Comparison of ENCODE assay signal across 26 mouse cellular contexts in the genomic region with DNA sequence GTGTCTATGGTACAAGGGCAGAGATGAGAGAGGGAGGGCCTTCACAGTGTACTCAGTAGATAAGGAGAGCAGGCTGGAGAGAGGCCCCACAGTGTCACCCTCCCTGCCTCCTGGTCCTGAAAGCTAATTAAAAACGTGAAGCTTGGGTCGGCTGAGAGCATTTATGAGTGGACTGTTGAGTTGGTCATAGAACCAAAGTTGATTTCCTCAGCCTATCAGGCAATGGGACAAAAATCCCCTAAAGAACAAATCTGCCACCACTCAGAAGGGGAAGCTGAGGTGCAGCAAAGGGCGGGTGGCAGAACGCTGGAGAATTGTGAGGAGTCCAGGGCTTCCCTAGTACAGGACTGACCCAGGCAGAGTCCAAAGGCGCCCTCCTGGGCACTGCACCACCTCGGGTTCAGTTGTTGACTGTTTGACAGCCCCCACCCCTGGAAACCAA. TPM values are rescaled to one million over a fixed set of nuclear protein-coding genes. Genes with fewer than 3 reads are reported as not detected.
DNase-seq lines count a peak whose midpoint lies in the region; ATAC-seq and TF ChIP-seq lines count a peak whose summit lies in the region.
"Had no signal": no experiment of that assay in that cellular context is flagged by ENCODE, and none has a peak within 500 bp of the region (broad histone marks: within the 10 kb centered on the region; RNA-seq: fewer than 3 reads in every experiment).

No protein-coding gene starts in this region.

- 42% methylated on average over 6 of the region's 6 CpGs for WGBS in liver, embryonic 13.5 days (ENCODE audit: insufficient replicate concordance)
- 59% methylated on average over 6 of the region's 6 CpGs for WGBS in liver, postnatal 0 days (ENCODE audit: insufficient replicate concordance)
- WGBS in midbrain, postnatal 0 days = 90% methylated on average over 6 of the region's 6 CpGs

- H3K27ac ChIP-seq in liver, embryonic 13.5 days = peak overlapping the region; percentile 44
- H3K27ac ChIP-seq in liver, postnatal 0 days (ENCODE audit: low read depth) = no peak overlapping the region
- H3K27ac ChIP-seq in midbrain, postnatal 0 days (ENCODE audit: low read depth, low read length) = no peak overlapping the region
- H3K27ac ChIP-seq: embryonic facial prominence, embryonic 15.5 days; forebrain, embryonic 12.5 days; heart, adult 2 months; hindbrain, embryonic 10.5 days; hindbrain, embryonic 14.5 days had no signal

- H3K9ac ChIP-seq in liver, embryonic 13.5 days = peak overlapping the region; percentile 54
- H3K9ac ChIP-seq in liver, postnatal 0 days (replicated peaks) = no peak overlapping the region
- no peak overlapping the region for H3K9ac ChIP-seq in midbrain, postnatal 0 days (replicated peaks; ENCODE audit: low read length, poor library complexity, severe bottlenecking)
- H3K9ac ChIP-seq: embryonic facial prominence, embryonic 15.5 days; forebrain, embryonic 12.5 days; heart, embryonic 12.5 days; hindbrain, embryonic 14.5 days had no signal

- H3K27me3 ChIP-seq in erythroblast, embryonic 14.5 days (ENCODE audit: control insufficient read depth) = peaks cover 5% of the 10 kb centered on the region
- peaks cover 6% of the 10 kb centered on the region; the same call in 1 of the 2 replicates for H3K27me3 ChIP-seq in liver, embryonic 13.5 days
- H3K27me3 ChIP-seq in liver, postnatal 0 days (ENCODE audit: insufficient read depth, low read length) = no peaks in the 10 kb centered on the region
- H3K27me3 ChIP-seq in midbrain, postnatal 0 days (ENCODE audit: insufficient read depth, low read length) = no peaks in the 10 kb centered on the region
- H3K27me3 ChIP-seq: embryonic facial prominence, embryonic 15.5 days; forebrain, embryonic 12.5 days; heart, embryonic 12.5 days had no signal

- H3K4me1 ChIP-seq in erythroblast, embryonic 14.5 days (ENCODE audit: control insufficient read depth) = peaks cover 24% of the 10 kb centered on the region
- H3K4me1 ChIP-seq in liver, embryonic 13.5 days (replicated peaks) = peaks cover 22% of the 10 kb centered on the region
- H3K4me1 ChIP-seq in liver, postnatal 0 days (ENCODE audit: insufficient read depth) = no peaks in the 10 kb centered on the region
- no peaks in the 10 kb centered on the region for H3K4me1 ChIP-seq in midbrain, postnatal 0 days (ENCODE audit: insufficient read depth, low read length)
- H3K4me1 ChIP-seq: embryonic facial prominence, embryonic 15.5 days; forebrain, embryonic 12.5 days; heart, embryonic 12.5 days; hindbrain, embryonic 10.5 days had no signal

- no peaks in the 10 kb centered on the region for H3K36me3 ChIP-seq in erythroblast, embryonic 14.5 days (ENCODE audit: control insufficient read depth)
- no peaks in the 10 kb centered on the region for H3K36me3 ChIP-seq in liver, embryonic 13.5 days
- H3K36me3 ChIP-seq in liver, postnatal 0 days (replicated peaks; ENCODE audit: insufficient read depth, low read length) = no peaks in the 10 kb centered on the region
- no peaks in the 10 kb centered on the region for H3K36me3 ChIP-seq in midbrain, postnatal 0 days (ENCODE audit: insufficient read depth, low read length)
- H3K36me3 ChIP-seq: embryonic facial prominence, embryonic 15.5 days; forebrain, embryonic 12.5 days; heart, embryonic 12.5 days; hindbrain, embryonic 10.5 days had no signal

- DNase-seq in c-Kit-positive CD71-positive TER-119-positive erythroid progenitor cells, embryonic 14.5 days (ENCODE audit: low spot score) = peak; percentile 53
- DNase-seq in liver, embryonic 13.5 days = peak; percentile 34
- DNase-seq in liver, postnatal 0 days = no peak
- DNase-seq in midbrain, postnatal 0 days (ENCODE audit: low spot score) = no peak
- DNase-seq in adrenal gland, adult (ENCODE audit: inconsistent age in 2 of 2, low spot score in 1 of 2) = no peak
- DNase-seq in layer of hippocampus, postnatal 25 days (ENCODE audit: extremely low spot score in 1 of 2, low spot score in 1 of 2) = no peak
- DNase-seq: adrenal gland, adult 2 months; adrenal gland, postnatal 25 days; cerebellum, adult 11 months; cerebellum, adult 8-10 months; cerebellum, postnatal 14 days; embryo, embryonic 11 days; gastrocnemius, postnatal 10 days; heart, adult 2 months had no signal

- peak overlapping the region; percentile 57 for H3K4me2 ChIP-seq in liver, embryonic 13.5 days
- no peak overlapping the region for H3K4me2 ChIP-seq in liver, postnatal 0 days (ENCODE audit: low read depth, low read length)
- H3K4me2 ChIP-seq in midbrain, postnatal 0 days (ENCODE audit: low read depth, low read length, poor library complexity, severe bottlenecking) = no peak overlapping the region
- H3K4me2 ChIP-seq: embryonic facial prominence, embryonic 15.5 days; forebrain, embryonic 12.5 days; heart, embryonic 12.5 days; hindbrain, embryonic 14.5 days had no signal

- TF ChIP-seq CTCF in liver, postnatal 0 days (IDR thresholded peaks at IDR 0.05; ENCODE audit: low read depth) = no peak
- no peak for TF ChIP-seq CTCF in midbrain, postnatal 0 days (IDR thresholded peaks at IDR 0.05)

- no peak for ATAC-seq in erythroblast, adult 5-6 weeks (replicated peaks; ENCODE audit: low FRiP score, poor library complexity, severe bottlenecking)
- peak; percentile 100 for ATAC-seq in liver, embryonic 13.5 days (ENCODE audit: low read depth)
- peak; percentile 54; the same call in 1 of the 2 replicates for ATAC-seq in liver, postnatal 0 days
- no peak for ATAC-seq in midbrain, postnatal 0 days (ENCODE audit: low FRiP score)
- ATAC-seq: forebrain, embryonic 16.5 days had no signal

- no peak for TF ChIP-seq EP300 in liver, postnatal 0 days (IDR thresholded peaks at IDR 0.05; ENCODE audit: low read depth)

- peak overlapping the region; percentile 46 for H3K4me3 ChIP-seq in erythroblast, embryonic 14.5 days (replicated peaks)
- peak overlapping the region; percentile 24; the same call in 1 of the 2 replicates for H3K4me3 ChIP-seq in liver, embryonic 13.5 days (replicated peaks)
- H3K4me3 ChIP-seq in liver, postnatal 0 days (ENCODE audit: low read depth, low read length) = no peak overlapping the region
- no peak overlapping the region for H3K4me3 ChIP-seq in midbrain, postnatal 0 days (ENCODE audit: low read depth, low read length)
- H3K4me3 ChIP-seq: embryonic facial prominence, embryonic 15.5 days; forebrain, embryonic 12.5 days; heart, adult 2 months; heart, embryonic 12.5 days; hindbrain, embryonic 10.5 days had no signal

- H3K9me3 ChIP-seq in erythroblast, embryonic 14.5 days (ENCODE audit: control insufficient read depth, low read length) = peaks cover 6% of the 10 kb centered on the region
- H3K9me3 ChIP-seq in liver, embryonic 13.5 days (replicated peaks) = no peaks in the 10 kb centered on the region
- H3K9me3 ChIP-seq in liver, postnatal 0 days (ENCODE audit: low read length) = no peaks in the 10 kb centered on the region
- no peaks in the 10 kb centered on the region for H3K9me3 ChIP-seq in midbrain, postnatal 0 days (ENCODE audit: low read length)
- H3K9me3 ChIP-seq: embryonic facial prominence, embryonic 15.5 days had no signal

RNA-seq across cellular contexts. Expression of a gene that starts 7.8 kb away (rescaled TPM):
- polyA plus RNA-seq in erythroblast, embryonic 14.5 days (2012) = 0.05 and 0.06 TPM in 2 replicates
- 0.63 TPM in 1 of 2 replicates, not detected in the other for total RNA-seq in erythroblast, adult 5-6 weeks (2015; ENCODE audit: low replicate concordance)
- total RNA-seq in erythroblast, adult 5-6 weeks (2017; ENCODE audit: low replicate concordance) = 0.84 and 2.1 TPM in 2 replicates
- polyA plus RNA-seq in liver, embryonic 13.5 days (2015; fragmentation: Nextera tagmentation; extraction: Ambion mirVana) = 2.1 and 2.2 TPM in 2 replicates
- 1.2 and 1.9 TPM in 2 replicates for polyA plus RNA-seq in liver, postnatal 0 days (2015; fragmentation: Nextera tagmentation; extraction: Ambion mirVana)
- 53.7 and 58.0 TPM in 2 replicates for total RNA-seq in midbrain, postnatal 0 days (2014; rRNA removed)
- 28.8 and 30.2 TPM in 2 replicates for polyA plus RNA-seq in midbrain, postnatal 0 days (2015; fragmentation: Nextera tagmentation; extraction: Ambion mirVana)
- 10 to 100 TPM; 32.8 to 35.2 TPM for total RNA-seq in layer of hippocampus, postnatal 25 days (2021)

RNA-seq across cellular contexts. Expression of a gene that starts 10.0 kb away (rescaled TPM):
- polyA plus RNA-seq in erythroblast, embryonic 14.5 days (2012) = not detected in 2 replicates
- total RNA-seq in erythroblast, adult 5-6 weeks (2015; ENCODE audit: low replicate concordance) = 0.38 TPM in 1 of 2 replicates, not detected in the other
- total RNA-seq in erythroblast, adult 5-6 weeks (2017; ENCODE audit: low replicate concordance) = not detected in 2 replicates
- polyA plus RNA-seq in liver, embryonic 13.5 days (2015; fragmentation: Nextera tagmentation; extraction: Ambion mirVana) = not detected in 2 replicates
- polyA plus RNA-seq in liver, postnatal 0 days (2015; fragmentation: Nextera tagmentation; extraction: Ambion mirVana) = not detected in 2 replicates
- total RNA-seq in midbrain, postnatal 0 days (2014; rRNA removed) = 1.8 and 2.3 TPM in 2 replicates
- polyA plus RNA-seq in midbrain, postnatal 0 days (2015; fragmentation: Nextera tagmentation; extraction: Ambion mirVana) = 0.94 and 1.1 TPM in 2 replicates
- total RNA-seq in layer of hippocampus, postnatal 25 days (2021) = not detected
- total RNA-seq: common myeloid progenitor, adult 5-6 weeks; heart, adult 2 months; heart, postnatal 25 days; MEL had no signal
- polyA plus RNA-seq: C2C12; embryonic facial prominence, embryonic 15.5 days had no signal

RNA-seq across cellular contexts. Expression of a gene that starts 42.9 kb away (rescaled TPM):
- 0.15 TPM in 2 replicates for polyA plus RNA-seq in erythroblast, embryonic 14.5 days (2012)
- 1.0 and 4.4 TPM in 2 replicates for total RNA-seq in erythroblast, adult 5-6 weeks (2015; ENCODE audit: low replicate concordance)
- 4.9 and 5.3 TPM in 2 replicates for total RNA-seq in erythroblast, adult 5-6 weeks (2017; ENCODE audit: low replicate concordance)
- 21.6 and 24.6 TPM in 2 replicates for polyA plus RNA-seq in liver, embryonic 13.5 days (2015; fragmentation: Nextera tagmentation; extraction: Ambion mirVana)
- 6.5 and 7.1 TPM in 2 replicates for polyA plus RNA-seq in liver, postnatal 0 days (2015; fragmentation: Nextera tagmentation; extraction: Ambion mirVana)
- total RNA-seq in midbrain, postnatal 0 days (2014; rRNA removed) = 23.1 and 25.9 TPM in 2 replicates
- 10.4 and 11.1 TPM in 2 replicates for polyA plus RNA-seq in midbrain, postnatal 0 days (2015; fragmentation: Nextera tagmentation; extraction: Ambion mirVana)
- total RNA-seq in layer of hippocampus, postnatal 25 days (2021) = 10 to 100 TPM; 14.9 to 15.5 TPM

Comparison
In these comparisons a context has a peak if more than half of its experiments do, and no peak if none do; other contexts are left out.
1. H3K4me3 ChIP-seq: peak in erythroblast, embryonic 14.5 days (single experiment) and liver, embryonic 13.5 days (single experiment); none in liver, postnatal 0 days (single experiment) and midbrain, postnatal 0 days (single experiment).
2. DNase-seq: peak in c-Kit-positive CD71-positive TER-119-positive erythroid progenitor cells, embryonic 14.5 days (single experiment) and liver, embryonic 13.5 days (single experiment); none in liver, postnatal 0 days (single experiment), midbrain, postnatal 0 days (single experiment), adrenal gland, adult (0 of 2) and layer of hippocampus, postnatal 25 days (0 of 2).
3. ATAC-seq: peak in liver, embryonic 13.5 days (single experiment) and liver, postnatal 0 days (single experiment); none in erythroblast, adult 5-6 weeks (single experiment) and midbrain, postnatal 0 days (single experiment).